Mouse (Mus musculus): ENCODE measurements around the gene Cdsn.

Cdsn gene

DNA sequence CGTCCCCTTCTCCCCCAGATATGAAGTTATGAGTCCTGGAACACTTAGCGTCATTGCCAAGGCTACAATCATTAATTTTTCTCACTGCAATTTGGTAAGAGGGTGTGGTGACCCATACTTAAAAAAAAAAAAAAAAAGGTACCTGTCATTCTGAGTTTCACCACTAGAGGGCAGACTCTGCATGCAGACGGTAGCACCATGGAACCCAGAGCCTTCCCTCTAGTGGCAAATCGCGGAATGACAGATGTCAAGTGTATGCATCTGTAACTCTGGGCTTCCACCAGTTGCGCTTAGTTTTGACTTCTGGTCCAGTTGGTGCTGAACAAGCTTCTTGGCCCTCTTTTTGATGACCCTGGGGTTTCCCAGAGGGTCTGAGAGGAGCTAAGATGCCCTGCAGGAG, 26.3 kb downstream of the Cdsn start:
- DNase-seq, result peak; percentile 84 to 92

DNA sequence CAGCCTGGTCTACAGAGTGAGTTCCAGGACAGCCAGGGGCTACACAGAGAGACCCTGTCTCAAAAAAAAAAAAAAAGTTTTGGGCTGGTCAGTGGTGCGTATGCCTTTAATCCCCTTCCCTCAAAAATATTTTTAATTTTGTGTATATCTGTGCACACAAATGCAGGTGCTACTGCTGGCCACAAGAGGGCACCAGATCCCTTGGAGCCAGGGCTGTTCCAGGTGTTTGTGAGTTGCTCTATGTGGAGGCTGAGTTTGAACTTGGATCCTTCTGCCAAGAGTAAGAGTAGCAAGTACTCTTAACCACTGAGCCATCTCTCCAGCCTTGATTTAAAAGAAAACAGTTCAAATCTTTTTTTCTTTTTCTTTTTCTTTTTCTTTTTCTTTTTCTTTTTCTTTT, 31.0 kb downstream of the Cdsn start:
- DNase-seq, result peak in 1 of 2 experiments; percentile 27

DNA sequence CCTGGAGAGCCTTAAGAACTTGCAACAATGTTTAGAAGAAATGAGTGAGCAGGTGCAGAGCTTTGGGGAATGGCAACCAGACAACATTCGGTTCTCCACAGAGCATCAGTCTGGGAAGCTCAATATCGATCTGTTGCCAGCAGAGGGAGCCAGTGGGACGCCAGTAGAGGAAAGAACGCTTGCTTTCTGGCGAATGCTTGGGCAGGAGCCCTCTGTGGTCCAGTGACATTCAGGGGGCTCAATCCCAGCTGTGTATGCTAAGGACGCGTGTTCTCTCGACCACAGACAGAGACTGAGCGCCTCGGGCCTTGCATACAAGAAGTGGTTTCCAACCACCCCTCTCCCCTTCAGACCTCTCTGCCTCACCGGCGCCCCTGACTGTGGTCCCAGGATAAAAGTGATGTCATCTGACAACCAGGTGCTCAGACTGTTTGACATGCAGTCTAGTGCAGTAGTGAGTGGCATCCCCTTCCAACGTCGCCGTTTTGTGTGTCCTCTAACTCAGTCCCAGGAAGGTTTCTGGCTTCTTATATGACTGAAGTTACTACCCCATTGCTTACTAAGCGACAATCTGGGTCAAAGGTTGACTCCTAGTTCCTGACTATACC, 32.5 kb downstream of the Cdsn start:
- peak; percentile 90 to 95 for DNase-seq

DNA sequence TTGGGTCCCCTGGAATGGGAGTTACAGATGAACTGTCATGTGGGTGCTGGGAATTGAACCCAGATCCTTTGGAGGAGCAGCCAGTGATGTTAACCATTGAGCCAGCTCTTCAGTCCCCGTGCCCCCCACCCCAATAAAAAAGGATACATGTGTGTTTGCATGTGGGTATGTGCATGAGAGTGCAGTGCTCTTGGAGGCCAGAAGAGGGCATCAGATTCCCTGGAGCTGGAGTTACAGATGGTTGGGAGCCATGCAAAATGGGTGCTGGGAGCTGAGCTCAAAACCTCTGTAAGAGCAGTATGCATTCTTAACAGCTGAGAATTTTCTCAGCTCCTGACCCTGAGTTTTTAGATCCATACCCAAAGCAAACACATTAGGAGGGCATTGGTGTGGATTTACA, 35.4 kb downstream of the Cdsn start:
- DNase-seq, result no peak

DNA sequence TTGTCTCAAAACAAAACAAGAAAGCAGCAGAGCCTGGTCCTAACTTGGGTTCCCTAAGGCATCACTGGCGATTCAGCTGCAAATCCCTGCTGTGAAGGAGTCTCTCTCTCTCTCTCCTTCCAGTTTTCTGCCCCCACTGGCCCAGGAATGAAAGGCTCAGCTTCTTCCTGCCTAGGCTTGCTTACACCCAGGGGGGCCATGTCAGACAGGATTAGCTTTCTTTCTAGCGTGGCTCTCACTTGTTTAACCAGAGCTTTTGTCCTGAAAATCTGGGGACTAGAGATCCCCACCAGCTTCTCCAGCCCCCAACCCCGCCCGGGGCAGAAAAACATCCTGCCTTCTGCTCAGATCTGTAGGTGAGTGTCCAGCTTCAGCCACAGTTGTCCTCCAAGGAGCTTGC, 36.5 kb downstream of the Cdsn start:
- no peak for DNase-seq

DNA sequence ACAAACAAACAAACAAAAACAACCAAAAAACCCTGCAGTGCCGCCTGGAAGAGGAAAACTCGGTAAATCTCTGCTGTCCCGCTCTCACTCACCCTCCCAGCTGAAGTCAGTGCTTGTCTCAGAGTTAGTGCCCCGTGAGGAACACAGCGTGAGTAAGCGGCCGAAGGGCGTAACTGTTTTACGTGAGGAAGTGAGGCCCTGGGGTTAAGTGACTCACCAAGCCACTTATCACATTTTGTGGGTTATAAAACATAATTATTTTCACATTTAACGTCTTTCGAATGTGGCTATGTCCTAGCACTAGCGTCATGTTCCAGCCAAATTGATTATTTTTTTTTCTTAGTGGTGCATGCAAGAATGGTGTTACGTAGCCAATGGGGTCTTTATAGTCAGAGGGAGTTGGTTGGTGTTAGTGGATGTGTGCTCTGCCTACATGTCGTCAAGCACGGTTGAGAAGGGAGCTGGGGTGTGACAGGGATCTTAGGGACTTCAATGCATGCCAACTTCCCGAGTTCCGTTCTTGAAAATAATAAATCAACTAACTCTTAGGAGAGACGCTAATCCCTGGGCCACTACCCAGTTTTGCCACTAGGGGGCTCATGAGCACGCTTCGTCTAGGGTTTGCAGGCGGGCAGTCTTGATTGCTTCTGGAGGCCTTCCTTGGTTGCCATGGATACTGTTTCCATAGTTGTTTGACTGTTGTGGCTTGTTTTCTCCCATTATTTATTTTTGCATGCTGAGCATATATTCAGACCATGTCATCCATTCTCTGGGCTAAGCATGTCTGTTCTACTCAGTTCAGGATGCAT, 38.7 kb downstream of the Cdsn start:
- DNase-seq, result peak; percentile 85 to 91

DNA sequence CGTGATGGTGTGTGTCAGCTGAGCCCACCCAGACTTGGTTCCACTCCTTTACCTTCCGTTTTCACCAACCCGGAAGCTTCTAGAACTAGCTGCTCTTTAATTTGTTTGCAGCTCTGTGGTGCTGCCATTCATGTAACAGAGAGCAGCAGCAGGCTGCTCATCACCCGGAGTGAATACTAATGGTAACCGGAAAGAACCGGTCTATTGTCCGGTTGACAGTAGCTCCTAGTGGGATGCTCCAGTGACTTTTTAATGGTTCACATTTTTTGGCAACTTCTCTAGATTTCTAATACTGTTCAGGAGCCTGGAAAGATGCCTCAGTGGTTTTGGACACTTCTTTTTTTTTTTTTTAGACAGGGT, 39.3 kb downstream of the Cdsn start:
- DNase-seq, result no peak

DNA sequence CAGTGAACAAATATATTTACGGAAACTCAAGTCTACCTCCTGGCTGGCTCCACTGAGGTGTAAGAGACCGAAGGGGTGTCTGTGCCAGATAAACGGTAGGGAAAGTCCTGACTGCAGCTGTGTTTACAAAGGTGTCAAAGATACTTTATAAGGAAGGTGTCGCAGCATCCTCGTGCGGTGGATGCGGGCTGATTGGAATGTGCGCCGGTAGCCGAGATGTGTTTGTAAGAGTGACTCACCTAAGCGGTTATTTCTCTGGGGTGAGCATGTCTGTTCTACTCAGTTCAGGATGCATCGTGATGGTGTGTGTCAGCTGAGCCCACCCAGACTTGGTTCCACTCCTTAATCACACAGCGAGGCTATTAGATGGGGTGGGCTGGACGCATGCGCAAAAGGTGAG, 39.8 kb downstream of the Cdsn start:
- no peak for DNase-seq

DNA sequence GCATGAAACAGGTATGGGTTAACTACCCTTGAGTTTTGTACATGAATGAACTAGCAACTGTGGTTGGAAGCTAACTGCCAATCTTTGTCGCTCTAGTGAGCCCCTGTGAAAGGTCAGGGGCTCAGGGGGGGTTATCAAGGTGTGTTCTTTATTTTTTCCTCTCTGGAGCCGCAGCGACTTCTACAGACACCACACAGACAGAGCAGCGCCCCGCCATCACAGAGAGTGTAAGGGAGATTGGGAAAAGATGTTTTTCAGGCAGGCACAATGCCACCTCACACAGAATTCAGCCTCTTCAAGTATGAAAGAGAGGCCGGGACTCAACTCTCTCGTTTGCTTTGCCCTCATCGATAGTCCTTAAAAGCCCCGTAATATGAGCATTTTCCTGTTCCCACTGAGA, 40.2 kb downstream of the Cdsn start:
- DNase-seq, result no peak

DNA sequence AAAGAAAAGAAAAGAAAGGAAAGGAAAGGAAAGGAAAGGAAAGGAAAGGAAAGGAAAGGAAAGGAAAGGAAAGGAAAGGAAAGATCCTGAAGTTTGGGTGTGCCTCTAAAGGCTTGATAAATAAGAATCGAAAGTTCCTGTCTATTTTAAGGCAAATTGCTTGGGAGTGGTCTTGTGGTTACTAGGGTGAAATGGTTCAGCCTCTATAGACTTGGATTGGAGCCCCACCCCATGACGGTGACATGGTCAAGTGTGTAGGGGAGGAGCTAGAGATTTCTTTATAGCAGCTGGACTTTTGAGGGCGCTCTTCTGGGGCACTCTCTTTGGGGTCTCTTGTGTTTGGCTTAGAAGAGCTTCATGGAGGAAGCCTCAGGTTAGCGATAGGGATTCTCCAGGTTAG, 41.9 kb downstream of the Cdsn start:
- no peak for DNase-seq

DNA sequence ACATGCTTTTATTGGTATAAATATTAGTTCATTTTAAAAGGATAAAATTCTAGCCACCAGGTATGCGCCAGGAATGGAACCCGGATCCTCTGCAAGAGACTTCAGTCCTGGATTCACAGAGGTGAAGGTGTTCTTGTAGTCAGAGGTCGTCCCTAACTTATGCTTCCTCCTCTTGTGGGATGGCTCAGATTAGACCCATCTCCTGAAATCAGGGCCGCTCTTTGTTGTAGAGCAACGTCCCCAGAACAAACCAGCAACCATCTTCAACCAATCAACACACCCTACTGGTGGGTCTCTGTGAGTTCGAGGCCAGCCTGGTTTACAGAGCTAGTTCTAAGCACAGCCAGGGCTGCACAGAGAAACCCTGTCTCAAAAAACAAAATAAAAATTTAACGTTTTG, 42.5 kb downstream of the Cdsn start:
- no peak for DNase-seq

DNA sequence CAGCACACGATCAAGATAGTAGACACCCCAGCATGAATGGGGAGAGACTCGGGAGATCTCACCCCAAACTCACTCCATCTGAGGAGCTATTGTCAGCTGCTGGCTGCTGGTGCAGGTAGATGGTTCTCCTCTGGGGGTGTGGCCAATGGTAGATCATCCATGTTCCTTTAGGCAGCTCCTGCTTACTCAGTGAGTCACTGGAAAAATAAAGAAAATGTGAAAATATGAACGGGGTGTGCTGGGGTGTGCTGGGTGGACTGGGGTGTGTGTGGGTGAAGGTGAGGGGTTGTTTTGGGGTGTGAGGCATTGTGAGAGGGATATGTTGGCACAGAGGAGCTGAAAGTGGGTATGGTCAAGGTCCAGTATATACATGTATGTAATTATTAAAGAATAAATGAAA, 45.5 kb downstream of the Cdsn start:
- DNase-seq, result no peak

DNA sequence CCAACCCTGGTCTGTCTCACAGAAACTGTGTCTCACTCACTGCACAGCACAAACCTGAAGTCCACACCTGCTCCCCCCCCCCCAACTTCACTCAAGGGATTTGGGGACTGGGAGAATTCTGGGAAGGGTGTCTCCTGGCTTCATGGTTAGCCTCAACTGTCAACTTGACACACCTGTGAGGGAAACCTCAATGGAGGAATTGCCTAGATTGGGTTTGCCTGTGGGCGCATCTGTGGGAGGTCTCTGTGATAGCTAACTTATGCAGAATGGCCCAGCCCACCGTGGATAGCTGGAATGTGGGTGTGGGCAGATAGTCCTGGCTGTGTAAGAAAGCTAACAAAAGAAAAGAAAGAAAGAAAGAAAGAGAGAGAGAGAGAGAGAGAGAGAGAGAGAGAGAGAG, 49.3 kb downstream of the Cdsn start, which contains the start of gene Sfta2:
Sfta2 (plus strand) TSS at position 301 of the 400 bp plus-strand sequence.
- DNase-seq, result no peak

DNA sequence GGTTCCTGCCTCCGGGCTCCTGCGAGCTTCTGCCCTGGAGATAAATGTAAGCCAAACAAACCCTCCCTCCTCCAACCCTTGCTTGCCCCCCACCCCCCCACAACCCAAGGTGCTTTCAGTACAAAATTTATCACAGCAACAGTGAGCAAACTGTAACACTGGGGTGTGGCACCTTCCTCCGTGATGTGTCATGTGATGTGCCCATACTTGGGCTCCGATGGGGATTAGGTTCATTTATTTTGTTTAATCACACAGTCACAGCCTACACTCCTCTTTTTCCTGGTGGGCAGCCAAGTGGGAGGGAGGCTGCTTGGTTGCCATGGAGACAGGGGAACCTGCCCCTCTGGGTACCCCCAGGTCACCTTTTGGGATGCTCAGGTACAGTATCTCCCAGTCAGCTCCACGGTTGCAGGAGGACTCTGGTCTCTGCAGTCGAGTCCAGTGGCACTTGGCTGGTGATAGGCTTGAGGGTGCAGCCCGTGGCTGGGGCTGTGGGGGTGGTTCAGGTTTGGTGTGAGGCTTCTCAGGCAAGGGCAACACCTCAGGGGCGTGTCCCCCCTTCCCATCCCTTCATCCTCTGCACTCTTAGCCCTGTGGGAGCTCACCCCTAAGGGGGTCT, 49.9 kb downstream of the Cdsn start:
- DNase-seq, result no peak
